Mouse (Mus musculus) stomach, postnatal 0 days (tissue): Measurements from ENCODE around the gene Acoxl.

Source experiments
- CTCF ChIP-seq: IDR thresholded peaks from 2 replicates; pipeline ENCODE4 v1.5.1; 2016; ENCODE audit warnings: antibody characterized with exemption, low read depth, mild to moderate bottlenecking, moderate library complexity
- EP300 ChIP-seq: optimal IDR thresholded peaks from 2 replicates; pipeline ENCODE3; 2016; ENCODE audit warnings: antibody characterized with exemption

- TF ChIP-seq CTCF = no peak
- no peak for TF ChIP-seq EP300
These were observed 295.2 kb downstream of the Acoxl start for GRCm38 (mm10) chr2:128133865-128134264.
